Mouse (Mus musculus) midbrain, embryonic 14.5 days (tissue): Measurements from ENCODE around the gene Unc45a. TPM values are rescaled to one million over a fixed set of nuclear protein-coding genes. Genes with fewer than 3 reads are reported as not detected.

ENCODE experiments used
- ATAC-seq: fragments of 200-750 bp; cut with Nextera tagmentation; 2 replicates; pipeline ENCODE4 v1.8.0; 2017; ENCODE audit warnings: moderate number of reproducible peaks, moderate library complexity; ENCODE audit not compliant: low FRiP score, low TSS enrichment
- DNase-seq: peaks from one replicate; pipeline ENCODE4 v3.0.0-alpha.2; 2015
- H3K27ac ChIP-seq: fragments of 300-500 bp; sonication (generic); replicated peaks from 2 replicates; pipeline ENCODE4 v1.5.1; 2014; ENCODE audit warnings: mild to moderate bottlenecking, low read depth, low read length, moderate library complexity
- H3K27me3 ChIP-seq: fragments of 300-500 bp; sonication (generic); 2 replicates; pipeline ENCODE4 v1.6.1; 2014; ENCODE audit warnings: low read length, control low read depth, mixed read lengths; ENCODE audit not compliant: control insufficient read depth, insufficient read depth
- H3K36me3 ChIP-seq: fragments of 300-500 bp; sonication (generic); 2 replicates; pipeline ENCODE4 v1.6.1; 2014; ENCODE audit warnings: low read length, control low read depth; ENCODE audit not compliant: control insufficient read depth, insufficient read depth
- H3K4me1 ChIP-seq: fragments of 300-500 bp; sonication (generic); 2 replicates; pipeline ENCODE4 v1.6.1; 2014; ENCODE audit warnings: mild to moderate bottlenecking, antibody characterized with exemption, low read length, control low read depth; ENCODE audit not compliant: control insufficient read depth, insufficient read depth
- H3K4me2 ChIP-seq: fragments of 300-500 bp; sonication (generic); 2 replicates; pipeline ENCODE4 v1.6.1; 2014; ENCODE audit warnings: mild to moderate bottlenecking, low read length, moderate library complexity
- H3K4me3 ChIP-seq: fragments of 300-500 bp; sonication (generic); replicated peaks from 2 replicates; pipeline ENCODE4 v1.5.1; 2014; ENCODE audit warnings: low read depth, low read length
- H3K9ac ChIP-seq: fragments of 300-500 bp; sonication (generic); replicated peaks from 2 replicates; pipeline ENCODE4 v1.6.1; 2014; ENCODE audit warnings: mild to moderate bottlenecking, low read length, moderate library complexity
- H3K9me3 ChIP-seq: fragments of 300-500 bp; sonication (generic); 2 replicates; pipeline ENCODE4 v1.6.1; 2016; ENCODE audit warnings: low read length, control low read depth, mixed read lengths; ENCODE audit not compliant: control insufficient read depth
- WGBS: fragments of 180-500 bp; shearing (Covaris S2); extraction: QIAGEN DNeasy Blood & Tissue Kit; methylation state at CpG from one replicate; pipeline ENCODE4 v1.1.7; 2014; 5-methylcytosine and 5-hydroxymethylcytosine counted together
- polyA plus RNA-seq: library from polyadenylated mRNA; unstranded; fragments of >200 nt; fragmentation: Nextera tagmentation; extraction: Ambion mirVana; gene quantifications from 2 replicates; pipeline ENCODE4 v1.2.1, GENCODE M21; 2014

Gene Unc45a
- polyA plus RNA-seq, 1 experiment from 2014 or later: 43.7 TPM

- Histone ChIP-seq H3K27me3 (no peaks in the 10 kb centered on the region), H3K9ac (peak overlapping the region; percentile 86), H3K4me3 (peak overlapping the region; percentile 76), H3K27ac (no peak overlapping the region), H3K36me3 (peaks cover 31% of the 10 kb centered on the region), H3K4me2 (peak overlapping the region; percentile 75), H3K4me1 (peaks cover 14% of the 10 kb centered on the region), H3K9me3 (no peaks in the 10 kb centered on the region)
- 59% methylated on average over 4 of the region's 4 CpGs for WGBS
- DNase-seq (peak; percentile 23), ATAC-seq (no peak)
Measured at GRCm38 (mm10) chr7:80369967-80370431, 29.2 kb upstream of the Unc45a start.

DNA sequence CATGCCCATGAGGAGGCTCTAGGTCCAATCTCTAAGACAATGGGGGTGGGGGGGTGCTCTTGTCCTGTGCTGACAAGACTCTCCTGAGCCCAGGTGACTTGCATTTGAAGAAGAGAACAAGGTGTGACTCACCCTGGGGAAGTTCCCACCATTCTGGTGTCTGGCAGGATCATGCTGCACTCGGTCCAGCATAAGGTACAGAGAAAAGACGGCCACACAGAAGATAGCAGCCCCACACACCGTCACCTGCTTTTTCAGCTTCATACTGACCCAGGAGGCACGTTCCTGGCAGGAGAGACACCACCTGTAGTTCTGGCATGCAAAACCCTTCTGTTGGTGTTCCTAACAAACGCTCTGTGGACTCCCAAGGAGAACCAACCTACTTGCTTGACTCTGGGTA, 28.7 kb upstream of the Unc45a start:
- DNase-seq (no peak), ATAC-seq (no peak)
- no peaks in the 10 kb centered on the region for H3K9me3 ChIP-seq
- peak overlapping the region; percentile 76; the same call in 1 of the 2 replicates for H3K4me3 ChIP-seq
- no peak overlapping the region for H3K27ac ChIP-seq
- peaks cover 14% of the 10 kb centered on the region for H3K4me1 ChIP-seq
- peak overlapping the region; percentile 75 for H3K4me2 ChIP-seq
- WGBS: 71% methylated on average over 5 of the region's 5 CpGs
- peaks cover 36% of the 10 kb centered on the region for H3K36me3 ChIP-seq
- H3K27me3 ChIP-seq: no peaks in the 10 kb centered on the region
- H3K9ac ChIP-seq: peak overlapping the region; percentile 86

DNA sequence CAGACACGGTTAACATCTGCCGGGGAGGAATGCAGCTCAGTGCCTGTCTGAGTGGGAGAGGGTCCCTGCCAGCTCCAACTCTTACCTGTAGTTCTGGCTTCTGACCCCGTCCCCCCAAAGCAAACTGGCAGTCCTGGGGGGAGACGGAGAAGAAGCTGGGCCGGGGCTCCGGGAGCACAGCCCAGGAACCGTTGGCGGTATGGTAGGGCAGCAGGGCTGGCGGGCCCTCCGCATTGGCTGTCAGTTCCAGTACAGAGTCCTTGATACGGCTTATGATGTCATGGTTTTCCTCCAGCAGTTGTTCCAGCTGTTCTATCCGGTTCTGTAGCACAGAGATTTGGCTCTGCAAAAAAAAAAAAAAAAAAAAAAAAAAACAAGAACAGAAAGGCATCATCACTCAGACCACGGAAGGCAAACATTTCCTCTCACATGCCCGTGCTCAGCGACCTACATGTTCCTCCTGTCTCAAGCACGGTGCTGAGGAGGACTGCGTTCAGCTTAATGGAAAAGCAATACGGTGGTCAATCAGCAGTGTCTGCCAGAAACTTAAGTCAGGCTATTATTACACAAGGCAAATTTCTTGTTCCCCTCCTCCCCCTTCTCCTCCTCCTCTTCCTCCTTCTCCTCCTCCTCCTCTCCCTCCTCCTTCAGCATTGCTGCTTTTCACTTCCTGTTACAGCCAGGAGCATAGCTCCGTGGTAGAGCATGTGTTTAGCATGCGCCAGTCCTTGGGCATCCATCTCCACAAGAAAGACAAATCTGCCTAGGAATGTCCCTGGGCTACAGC, 28.0 kb upstream of the Unc45a start:
- H3K36me3 ChIP-seq: peaks cover 42% of the 10 kb centered on the region
- peak overlapping the region; percentile 75 for H3K4me2 ChIP-seq
- WGBS: 87% methylated on average over 20 of the region's 20 CpGs
- no peak overlapping the region; the same call in 1 of the 2 replicates for H3K4me3 ChIP-seq
- H3K27me3 ChIP-seq: no peaks in the 10 kb centered on the region
- ATAC-seq: no peak
- H3K9me3 ChIP-seq: no peaks in the 10 kb centered on the region
- peaks cover 14% of the 10 kb centered on the region for H3K4me1 ChIP-seq
- DNase-seq: no peak
- H3K9ac ChIP-seq: no peak overlapping the region
- H3K27ac ChIP-seq: no peak overlapping the region

GRCm38 (mm10) chr7:80368009-80368408, 27.2 kb upstream of the Unc45a start:
- H3K4me2 ChIP-seq: no peak overlapping the region
- peaks cover 50% of the 10 kb centered on the region for H3K36me3 ChIP-seq
- WGBS: 90% methylated on average over 9 of the region's 9 CpGs
- H3K9ac ChIP-seq: no peak overlapping the region
- H3K27me3 ChIP-seq: no peaks in the 10 kb centered on the region
- no peak for ATAC-seq
- H3K4me3 ChIP-seq: no peak overlapping the region
- DNase-seq: no peak
- H3K9me3 ChIP-seq: no peaks in the 10 kb centered on the region
- peaks cover 14% of the 10 kb centered on the region for H3K4me1 ChIP-seq
- no peak overlapping the region for H3K27ac ChIP-seq

GRCm38 (mm10) chr7:80367232-80367631, 26.4 kb upstream of the Unc45a start:
- H3K9me3 ChIP-seq: no peaks in the 10 kb centered on the region
- no peak overlapping the region for H3K9ac ChIP-seq
- H3K4me3 ChIP-seq: no peak overlapping the region
- H3K36me3 ChIP-seq: peaks cover 58% of the 10 kb centered on the region
- no peak for ATAC-seq
- no peak overlapping the region for H3K4me2 ChIP-seq
- no peak overlapping the region for H3K27ac ChIP-seq
- 96% methylated on average over 7 of the region's 7 CpGs for WGBS
- peaks cover 14% of the 10 kb centered on the region for H3K4me1 ChIP-seq
- H3K27me3 ChIP-seq: no peaks in the 10 kb centered on the region
- DNase-seq: no peak

- H3K36me3 ChIP-seq: peaks cover 73% of the 10 kb centered on the region
- WGBS: 88% methylated on average over 2 of the region's 2 CpGs
- peaks cover 14% of the 10 kb centered on the region for H3K4me1 ChIP-seq
- DNase-seq (no peak), ATAC-seq (no peak)
- H3K27ac ChIP-seq: no peak overlapping the region
- no peak overlapping the region for H3K4me3 ChIP-seq
- H3K9me3 ChIP-seq: no peaks in the 10 kb centered on the region
- H3K4me2 ChIP-seq: no peak overlapping the region
- H3K9ac ChIP-seq: no peak overlapping the region
- H3K27me3 ChIP-seq: no peaks in the 10 kb centered on the region
Measured at GRCm38 (mm10) chr7:80365759-80366158, 25.0 kb upstream of the Unc45a start.

DNA sequence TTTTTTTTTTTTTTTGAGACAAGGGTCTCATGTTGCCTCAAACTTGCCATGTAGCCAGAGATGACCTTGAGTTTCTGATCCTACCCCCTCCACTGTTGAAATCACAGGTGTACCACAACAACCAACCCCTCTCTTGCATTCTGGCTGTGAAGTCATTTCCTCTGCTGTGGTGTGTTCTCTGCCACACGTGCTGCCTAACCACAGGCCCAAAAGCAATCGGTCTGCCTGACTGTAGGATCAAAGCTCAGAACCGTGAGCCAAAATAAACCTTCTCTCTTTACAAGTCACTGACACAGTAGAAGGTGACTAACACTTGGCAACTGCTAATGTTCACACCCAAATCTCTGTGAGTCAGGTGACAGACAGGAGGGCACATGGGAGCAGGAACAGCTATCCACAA, 19.6 kb upstream of the Unc45a start:
- no peak overlapping the region for H3K9ac ChIP-seq
- 74% methylated on average over 3 of the region's 3 CpGs for WGBS
- H3K36me3 ChIP-seq: peaks cover 93% of the 10 kb centered on the region
- no peaks in the 10 kb centered on the region for H3K27me3 ChIP-seq
- H3K4me1 ChIP-seq: no peaks in the 10 kb centered on the region
- no peak overlapping the region for H3K27ac ChIP-seq
- no peak for ATAC-seq
- no peaks in the 10 kb centered on the region for H3K9me3 ChIP-seq
- no peak for DNase-seq
- no peak overlapping the region for H3K4me3 ChIP-seq
- no peak overlapping the region for H3K4me2 ChIP-seq

DNA sequence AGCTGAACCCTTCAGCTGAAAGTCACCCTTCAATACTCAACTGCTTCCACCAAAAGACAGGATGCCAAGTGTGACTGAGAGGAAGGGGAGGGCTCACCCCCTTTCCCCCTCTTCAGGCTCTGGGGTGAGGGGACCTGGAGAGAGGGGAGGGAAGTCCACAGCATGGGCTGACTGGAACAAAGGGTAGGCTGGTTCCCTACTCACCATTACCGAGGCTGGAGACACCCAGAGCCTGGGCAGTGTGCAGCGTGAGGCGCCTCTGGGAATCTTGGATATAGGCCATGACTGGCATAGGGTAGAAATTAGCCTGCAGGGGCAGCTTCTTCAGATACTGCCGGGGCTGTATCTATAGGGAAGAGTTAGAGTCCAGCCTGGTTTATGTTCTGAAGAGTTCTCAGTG, 17.2 kb upstream of the Unc45a start:
- no peaks in the 10 kb centered on the region for H3K4me1 ChIP-seq
- no peak for ATAC-seq
- H3K4me2 ChIP-seq: no peak overlapping the region
- 62% methylated on average over 4 of the region's 4 CpGs for WGBS
- H3K36me3 ChIP-seq: peaks cover 91% of the 10 kb centered on the region
- no peak overlapping the region for H3K9ac ChIP-seq
- H3K27me3 ChIP-seq: no peaks in the 10 kb centered on the region
- no peak overlapping the region for H3K27ac ChIP-seq
- no peak for DNase-seq
- no peak overlapping the region for H3K4me3 ChIP-seq
- H3K9me3 ChIP-seq: no peaks in the 10 kb centered on the region

GRCm38 (mm10) chr7:80357156-80357555, 16.4 kb upstream of the Unc45a start:
- DNase-seq: peak; percentile 29
- no peak for ATAC-seq
- Histone ChIP-seq H3K4me2 (no peak overlapping the region), H3K9me3 (no peaks in the 10 kb centered on the region), H3K27me3 (no peaks in the 10 kb centered on the region), H3K9ac (no peak overlapping the region), H3K4me1 (no peaks in the 10 kb centered on the region), H3K27ac (no peak overlapping the region; the same call in 1 of the 2 replicates), H3K36me3 (peaks cover 91% of the 10 kb centered on the region), H3K4me3 (no peak overlapping the region)
- 16% methylated on average over 8 of the region's 8 CpGs for WGBS
